ENCODE assay signal across 29 mouse cellular contexts in genomic region chr6:107708185-107708584, GRCm38 (mm10).
A peak's percentile ranks its signal among the peaks of the same experiment; 100 is the strongest.
DNase-seq lines count a peak whose midpoint lies in the region; ATAC-seq and TF ChIP-seq lines count a peak whose summit lies in the region.
"Had no signal": no experiment of that assay in that cellular context is flagged by ENCODE, and none has a peak within 500 bp of the region (broad histone marks: within the 10 kb centered on the region; RNA-seq: fewer than 3 reads in every experiment).

No protein-coding gene starts in this region.

- H3K4me2 ChIP-seq in embryonic facial prominence, embryonic 11.5 days (ENCODE audit: low read depth, low read length) = no peak overlapping the region
- no peak overlapping the region for H3K4me2 ChIP-seq in kidney, embryonic 14.5 days (replicated peaks; ENCODE audit: low read depth, low read length)
- H3K4me2 ChIP-seq in embryonic facial prominence, embryonic 12.5 days (replicated peaks) = no peak overlapping the region
- no peak overlapping the region for H3K4me2 ChIP-seq in limb, embryonic 14.5 days (replicated peaks; ENCODE audit: low read depth, low read length, severe bottlenecking)
- H3K4me2 ChIP-seq: forebrain, embryonic 12.5 days; heart, embryonic 13.5 days; hindbrain, embryonic 14.5 days; limb, embryonic 15.5 days; midbrain, embryonic 15.5 days had no signal

- no peak for ATAC-seq in embryonic facial prominence, embryonic 11.5 days (replicated peaks; ENCODE audit: insufficient number of reproducible peaks, low FRiP score, low TSS enrichment, low read depth)
- ATAC-seq in kidney, embryonic 14.5 days (ENCODE audit: low FRiP score, low TSS enrichment) = peak; percentile 62; the same call in 1 of the 2 replicates
- 0 out of 2 replicates have a peak, but pooled peaks have one; percentile 57 for ATAC-seq in embryonic facial prominence, embryonic 12.5 days (ENCODE audit: insufficient number of reproducible peaks, insufficient read depth, low FRiP score, low TSS enrichment)
- peak; percentile 72 for ATAC-seq in limb, embryonic 14.5 days (ENCODE audit: low FRiP score, low read depth)
- no peak for ATAC-seq in megakaryocyte, adult 5-6 weeks (ENCODE audit: poor library complexity, severe bottlenecking)
- ATAC-seq: activated CD4-positive, CD25-positive, alpha-beta regulatory T cell, adult 4 months; midbrain, embryonic 15.5 days had no signal

- H3K36me3 ChIP-seq in embryonic facial prominence, embryonic 11.5 days (replicated peaks; ENCODE audit: control insufficient read depth, insufficient read depth, low read depth, low read length) = no peaks in the 10 kb centered on the region
- H3K36me3 ChIP-seq in embryonic facial prominence, embryonic 10.5 days (replicated peaks) = no peaks in the 10 kb centered on the region
- H3K36me3 ChIP-seq in kidney, embryonic 14.5 days (ENCODE audit: control insufficient read depth, insufficient read depth, low read length) = no peaks in the 10 kb centered on the region
- H3K36me3 ChIP-seq in embryonic facial prominence, embryonic 12.5 days = no peaks in the 10 kb centered on the region
- H3K36me3 ChIP-seq in limb, embryonic 14.5 days (ENCODE audit: control insufficient read depth, insufficient read depth, low read length) = no peaks in the 10 kb centered on the region
- H3K36me3 ChIP-seq: forebrain, embryonic 12.5 days; heart, embryonic 13.5 days; limb, embryonic 15.5 days; midbrain, embryonic 10.5 days; midbrain, embryonic 15.5 days had no signal

- DNase-seq in embryonic facial prominence, embryonic 11.5 days (ENCODE audit: low spot score) = peak; percentile 22
- no peak for DNase-seq in embryonic facial prominence, embryonic 10.5 days (ENCODE audit: low spot score)
- no peak for DNase-seq in kidney, postnatal 36 days
- DNase-seq in limb, embryonic 14.5 days (ENCODE audit: low spot score) = no peak
- DNase-seq in layer of hippocampus, adult 11-12 months (ENCODE audit: low spot score) = no peak
- DNase-seq: adrenal gland, adult 2 months; adrenal gland, postnatal 36 days; cerebellum, adult 2 months; cerebellum, postnatal 14 days; heart, postnatal 10 days; kidney, adult 2 months; lung, adult 2 months; lung, postnatal 10 days; right cerebral cortex, postnatal 25 days; thymus, adult 2 months; thymus, postnatal 36 days had no signal

- no peak overlapping the region for H3K27ac ChIP-seq in embryonic facial prominence, embryonic 11.5 days (replicated peaks; ENCODE audit: low read depth, low read length)
- H3K27ac ChIP-seq in embryonic facial prominence, embryonic 10.5 days (replicated peaks) = no peak overlapping the region
- H3K27ac ChIP-seq in kidney, embryonic 14.5 days (ENCODE audit: low read depth, low read length) = no peak overlapping the region
- H3K27ac ChIP-seq in embryonic facial prominence, embryonic 12.5 days = no peak overlapping the region
- H3K27ac ChIP-seq in limb, embryonic 14.5 days (replicated peaks; ENCODE audit: low read depth, low read length) = no peak overlapping the region
- H3K27ac ChIP-seq: forebrain, embryonic 12.5 days; heart, embryonic 13.5 days; hindbrain, embryonic 14.5 days; limb, embryonic 15.5 days; liver, embryonic 14.5 days; macrophage; midbrain, embryonic 10.5 days; midbrain, embryonic 15.5 days had no signal

- 53% methylated on average over 2 of the region's 2 CpGs for WGBS in embryonic facial prominence, embryonic 11.5 days
- WGBS in embryonic facial prominence, embryonic 10.5 days = 68% methylated on average over 2 of the region's 2 CpGs
- WGBS in kidney, embryonic 14.5 days = 54% methylated on average over 2 of the region's 2 CpGs
- WGBS in embryonic facial prominence, embryonic 12.5 days = 48% methylated on average over 2 of the region's 2 CpGs
- WGBS in limb, embryonic 14.5 days = 37% methylated on average over 2 of the region's 2 CpGs

- no peak overlapping the region for H3K4me3 ChIP-seq in embryonic facial prominence, embryonic 11.5 days (ENCODE audit: low read depth, low read length)
- no peak overlapping the region for H3K4me3 ChIP-seq in embryonic facial prominence, embryonic 10.5 days
- no peak overlapping the region for H3K4me3 ChIP-seq in kidney, embryonic 14.5 days (ENCODE audit: low read length)
- no peak overlapping the region for H3K4me3 ChIP-seq in embryonic facial prominence, embryonic 12.5 days
- H3K4me3 ChIP-seq in limb, embryonic 14.5 days (replicated peaks; ENCODE audit: low read length) = no peak overlapping the region
- H3K4me3 ChIP-seq: erythroblast, embryonic 14.5 days; forebrain, embryonic 12.5 days; heart, embryonic 13.5 days; limb, embryonic 15.5 days; midbrain, embryonic 10.5 days; midbrain, embryonic 15.5 days had no signal

- H3K9ac ChIP-seq in embryonic facial prominence, embryonic 11.5 days (replicated peaks; ENCODE audit: low read length) = no peak overlapping the region
- H3K9ac ChIP-seq in kidney, embryonic 14.5 days (ENCODE audit: low read depth, low read length) = no peak overlapping the region
- no peak overlapping the region for H3K9ac ChIP-seq in embryonic facial prominence, embryonic 12.5 days
- no peak overlapping the region for H3K9ac ChIP-seq in limb, embryonic 14.5 days (ENCODE audit: low read depth, low read length, severe bottlenecking)
- H3K9ac ChIP-seq: forebrain, embryonic 12.5 days; heart, embryonic 13.5 days; hindbrain, embryonic 14.5 days; limb, embryonic 15.5 days; liver, embryonic 14.5 days; midbrain, embryonic 15.5 days had no signal

- no peaks in the 10 kb centered on the region for H3K4me1 ChIP-seq in embryonic facial prominence, embryonic 11.5 days (ENCODE audit: control insufficient read depth, insufficient read depth, low read length)
- peaks cover 18% of the 10 kb centered on the region for H3K4me1 ChIP-seq in embryonic facial prominence, embryonic 10.5 days
- no peaks in the 10 kb centered on the region for H3K4me1 ChIP-seq in kidney, embryonic 14.5 days (ENCODE audit: control insufficient read depth, insufficient read depth, low read length)
- 0 out of 2 replicates have a peak, but pooled peaks cover 4% of the 10 kb centered on the region for H3K4me1 ChIP-seq in embryonic facial prominence, embryonic 12.5 days
- no peaks in the 10 kb centered on the region for H3K4me1 ChIP-seq in limb, embryonic 14.5 days (ENCODE audit: control insufficient read depth, insufficient read depth, low read length)
- H3K4me1 ChIP-seq: heart, embryonic 13.5 days; limb, embryonic 15.5 days had no signal

- H3K9me3 ChIP-seq in embryonic facial prominence, embryonic 11.5 days (replicated peaks; ENCODE audit: control insufficient read depth, low read length) = no peaks in the 10 kb centered on the region
- no peaks in the 10 kb centered on the region for H3K9me3 ChIP-seq in embryonic facial prominence, embryonic 10.5 days
- H3K9me3 ChIP-seq in kidney, embryonic 14.5 days (ENCODE audit: control insufficient read depth, low read length) = no peaks in the 10 kb centered on the region
- H3K9me3 ChIP-seq in embryonic facial prominence, embryonic 12.5 days = no peaks in the 10 kb centered on the region
- H3K9me3 ChIP-seq in limb, embryonic 14.5 days (ENCODE audit: control insufficient read depth, low read length) = no peaks in the 10 kb centered on the region
- H3K9me3 ChIP-seq: forebrain, embryonic 12.5 days; heart, embryonic 13.5 days; limb, embryonic 15.5 days; midbrain, embryonic 10.5 days; midbrain, embryonic 15.5 days had no signal

- no peak for TF ChIP-seq POLR2A in limb, embryonic 14.5 days (IDR thresholded peaks at IDR 0.05; ENCODE audit: borderline replicate concordance, extremely low read depth, insufficient read depth, insufficient read length)

- no peaks in the 10 kb centered on the region for H3K27me3 ChIP-seq in embryonic facial prominence, embryonic 11.5 days (ENCODE audit: control insufficient read depth, insufficient read depth, low read length)
- H3K27me3 ChIP-seq in embryonic facial prominence, embryonic 10.5 days (replicated peaks; ENCODE audit: low read depth, poor library complexity, severe bottlenecking) = peaks cover 2% of the 10 kb centered on the region; the same call in 1 of the 2 replicates
- H3K27me3 ChIP-seq in kidney, embryonic 14.5 days (ENCODE audit: control insufficient read depth, insufficient read depth, low read length) = no peaks in the 10 kb centered on the region
- no peaks in the 10 kb centered on the region for H3K27me3 ChIP-seq in embryonic facial prominence, embryonic 12.5 days
- no peaks in the 10 kb centered on the region for H3K27me3 ChIP-seq in limb, embryonic 14.5 days (ENCODE audit: control insufficient read depth, insufficient read depth, low read length)
- H3K27me3 ChIP-seq: forebrain, embryonic 12.5 days; heart, embryonic 13.5 days; limb, embryonic 15.5 days; midbrain, embryonic 15.5 days had no signal

Comparison
In these comparisons a context has a peak if more than half of its experiments do, and no peak if none do; other contexts are left out.
1. ATAC-seq: peak in kidney, embryonic 14.5 days (single experiment), embryonic facial prominence, embryonic 12.5 days (single experiment) and limb, embryonic 14.5 days (single experiment); none in embryonic facial prominence, embryonic 11.5 days (single experiment) and megakaryocyte, adult 5-6 weeks (single experiment).